Mouse (Mus musculus) MEL (cell line): ENCODE measurements around the gene Sv2b. TPM values are rescaled to one million over a fixed set of nuclear protein-coding genes. Genes with fewer than 3 reads are reported as not detected.

Source experiments
- DNase-seq: peaks from one replicate; pipeline ENCODE4 v3.0.0; 2011; ENCODE audit warnings: low read depth, low spot score
- H3K27ac ChIP-seq: 2 replicates; pipeline ENCODE4 v1.5.1; 2012; ENCODE audit warnings: low read depth, mild to moderate bottlenecking, control low read depth, low read length, moderate library complexity; ENCODE audit not compliant: control insufficient read depth
- H3K27me3 ChIP-seq, 2 experiments: fragments of 150-350 bp in 1 of 2; sonication (generic) in 1 of 2; 2 replicates each; pipeline ENCODE4 v1.6.1; 2012; ENCODE audit warnings: low read length in 2 of 2, mild to moderate bottlenecking in 2 of 2, improper control_type of control experiment in 1 of 2, moderate library complexity in 1 of 2; ENCODE audit not compliant: insufficient read depth in 2 of 2, control insufficient read depth in 1 of 2
- H3K36me3 ChIP-seq, 2 experiments: 2 replicates each; pipeline ENCODE4 v1.6.1; 2012 to 2014; ENCODE audit warnings: low read length in 2 of 2, improper control_type of control experiment in 1 of 2, inconsistent platforms in 1 of 2, mild to moderate bottlenecking in 1 of 2; ENCODE audit not compliant: insufficient read depth in 2 of 2, control insufficient read depth in 1 of 2
- H3K4me1 ChIP-seq, 2 experiments: fragments of 150-350 bp in 1 of 2; sonication (generic) in 1 of 2; 2 replicates each; pipeline ENCODE4 v1.6.1; 2012; ENCODE audit warnings: low read length in 2 of 2, improper control_type of control experiment in 1 of 2, mild to moderate bottlenecking in 1 of 2; ENCODE audit not compliant: insufficient read depth in 2 of 2, control insufficient read depth in 1 of 2
- H3K4me3 ChIP-seq, 2 experiments: fragments of 150-350 bp in 1 of 2; sonication (generic) in 1 of 2; 2 replicates each; pipeline ENCODE4 v1.5.1; 2012; ENCODE audit warnings: low read depth in 2 of 2, low read length in 2 of 2, mild to moderate bottlenecking in 2 of 2, moderate library complexity in 2 of 2, control low read depth in 1 of 2, improper control_type of control experiment in 1 of 2; ENCODE audit not compliant: control insufficient read depth in 1 of 2, insufficient read depth in 1 of 2
- H3K79me2 ChIP-seq: 2 replicates; pipeline ENCODE4 v1.6.1; 2012; ENCODE audit warnings: mild to moderate bottlenecking, low read length, moderate library complexity; ENCODE audit not compliant: control insufficient read depth, poor library complexity, insufficient read depth
- H3K9ac ChIP-seq: 2 replicates; pipeline ENCODE4 v1.6.1; 2012; ENCODE audit warnings: low read depth, mild to moderate bottlenecking, control low read depth, low read length, moderate library complexity; ENCODE audit not compliant: control insufficient read depth, poor library complexity, severe bottlenecking
- H3K9me3 ChIP-seq: fragments of 150-350 bp; sonication (generic); replicated peaks from 2 replicates; pipeline ENCODE4 v1.6.1; 2012; ENCODE audit warnings: mild to moderate bottlenecking, low read length, improper control_type of control experiment, moderate library complexity; ENCODE audit not compliant: insufficient read depth
- BHLHE40 ChIP-seq: IDR thresholded peaks from 2 replicates; pipeline ENCODE4 v1.6.1; 2012; ENCODE audit warnings: low read depth, mild to moderate bottlenecking, inconsistent platforms, low read length, improper control_type of control experiment, borderline replicate concordance
- CHD1 ChIP-seq: IDR thresholded peaks from 2 replicates; pipeline ENCODE4 v1.6.1; 2012; ENCODE audit warnings: low read depth, mild to moderate bottlenecking, inconsistent platforms, low read length, improper control_type of control experiment
- CHD2 ChIP-seq: IDR thresholded peaks from 2 replicates; pipeline ENCODE4 v1.6.1; 2011; ENCODE audit warnings: low read length, improper control_type of control experiment
- CTCF ChIP-seq, 3 experiments: IDR thresholded peaks in 2 of 3; conservative IDR thresholded peaks in 1 of 3; 2 replicates each; pipeline ENCODE4 v1.5.1; 2011 to 2012; ENCODE audit warnings: low read length in 3 of 3, low read depth in 2 of 3, mild to moderate bottlenecking in 2 of 3, improper control_type of control experiment in 1 of 3, inconsistent platforms in 1 of 3, mixed read lengths in 1 of 3, moderate library complexity in 1 of 3; ENCODE audit not compliant: control insufficient read depth in 1 of 3, insufficient read depth in 1 of 3, poor library complexity in 1 of 3, severe bottlenecking in 1 of 3
- E2F4 ChIP-seq: IDR thresholded peaks from 2 replicates; pipeline ENCODE4 v1.6.1; 2011; ENCODE audit warnings: low read depth, low read length, improper control_type of control experiment, borderline replicate concordance
- ELF1 ChIP-seq: IDR thresholded peaks from 2 replicates; pipeline ENCODE4 v1.6.1; 2014; ENCODE audit warnings: low read depth, mild to moderate bottlenecking, inconsistent platforms, low read length, improper control_type of control experiment, moderate library complexity
- EP300 ChIP-seq, 2 experiments: IDR thresholded peaks; 2 replicates each; pipeline ENCODE4 v1.6.1; 2011; ENCODE audit warnings: improper control_type of control experiment in 2 of 2, low read length in 2 of 2, low read depth in 1 of 2, mild to moderate bottlenecking in 1 of 2
- ETS1 ChIP-seq: IDR thresholded peaks from 2 replicates; pipeline ENCODE4 v1.6.1; 2012; ENCODE audit warnings: low read depth, mild to moderate bottlenecking, inconsistent platforms, low read length, improper control_type of control experiment, moderate library complexity
- GABPA ChIP-seq: IDR thresholded peaks from 2 replicates; pipeline ENCODE4 v1.6.1; 2012; ENCODE audit warnings: low read depth, mild to moderate bottlenecking, inconsistent platforms, low read length, improper control_type of control experiment, moderate library complexity
- JUND ChIP-seq: IDR thresholded peaks from 2 replicates; pipeline ENCODE4 v1.6.1; 2011; ENCODE audit warnings: low read depth, mild to moderate bottlenecking, improper control_type of control experiment, low read length
- MAFK ChIP-seq: IDR thresholded peaks from 2 replicates; pipeline ENCODE4 v1.6.1; 2011; ENCODE audit warnings: low read depth, mild to moderate bottlenecking, low read length, improper control_type of control experiment, borderline replicate concordance
- MAX ChIP-seq: IDR thresholded peaks from 2 replicates; pipeline ENCODE4 v1.6.1; 2011; ENCODE audit warnings: low read length, improper control_type of control experiment
- MAZ ChIP-seq: IDR thresholded peaks from 2 replicates; pipeline ENCODE4 v1.6.1; 2012; ENCODE audit warnings: low read depth, mild to moderate bottlenecking, inconsistent platforms, low read length, improper control_type of control experiment
- MEF2A ChIP-seq: IDR thresholded peaks from 2 replicates; pipeline ENCODE4 v1.6.1; 2014; ENCODE audit warnings: low read depth, mild to moderate bottlenecking, inconsistent platforms, low read length, improper control_type of control experiment; ENCODE audit not compliant: poor library complexity, insufficient replicate concordance, severe bottlenecking; ENCODE audit errors: extremely low read depth
- MXI1 ChIP-seq: IDR thresholded peaks from 2 replicates; pipeline ENCODE4 v1.6.1; 2011; ENCODE audit warnings: mild to moderate bottlenecking, low read depth, low read length, improper control_type of control experiment
- MYB ChIP-seq: IDR thresholded peaks from 2 replicates; pipeline ENCODE4 v1.6.1; 2011; ENCODE audit warnings: mild to moderate bottlenecking, low read depth, low read length, improper control_type of control experiment
- MYC ChIP-seq: IDR thresholded peaks from 2 replicates; pipeline ENCODE4 v1.6.1; 2011; ENCODE audit warnings: low read depth, mild to moderate bottlenecking, low read length, improper control_type of control experiment, moderate library complexity
- NELFE ChIP-seq: IDR thresholded peaks from 2 replicates; pipeline ENCODE4 v1.6.1; 2011; ENCODE audit warnings: low read depth, low read length, improper control_type of control experiment
- NRF1 ChIP-seq: IDR thresholded peaks from 2 replicates; pipeline ENCODE4 v1.6.1; 2014; ENCODE audit warnings: low read depth, mild to moderate bottlenecking, inconsistent platforms, low read length, improper control_type of control experiment, moderate library complexity; ENCODE audit not compliant: poor library complexity, insufficient read depth, severe bottlenecking
- POLR2A ChIP-seq, 2 experiments: IDR thresholded peaks; 2 replicates each; pipeline ENCODE4 v1.6.1; 2011 to 2012; ENCODE audit warnings: low read length in 2 of 2, mild to moderate bottlenecking in 2 of 2, control low read depth in 1 of 2, improper control_type of control experiment in 1 of 2, low read depth in 1 of 2, moderate library complexity in 1 of 2; ENCODE audit not compliant: control insufficient read depth in 1 of 2, insufficient read depth in 1 of 2, poor library complexity in 1 of 2
- POLR2AphosphoS2 ChIP-seq: IDR thresholded peaks from 2 replicates; pipeline ENCODE4 v1.6.1; 2011; ENCODE audit warnings: low read length, improper control_type of control experiment
- POLR2AphosphoS5 ChIP-seq: IDR thresholded peaks from 2 replicates; pipeline ENCODE4 v1.6.1; 2012; ENCODE audit warnings: low read depth, borderline replicate concordance, mild to moderate bottlenecking, inconsistent platforms, low read length, moderate library complexity, mixed read lengths
- RAD21 ChIP-seq: IDR thresholded peaks from 2 replicates; pipeline ENCODE4 v1.6.1; 2011; ENCODE audit warnings: mild to moderate bottlenecking, low read depth, low read length, improper control_type of control experiment
- SIN3A ChIP-seq: IDR thresholded peaks from 2 replicates; pipeline ENCODE4 v1.6.1; 2012; ENCODE audit warnings: low read length, improper control_type of control experiment, inconsistent platforms
- SMC3 ChIP-seq: IDR thresholded peaks from 2 replicates; pipeline ENCODE4 v1.6.1; 2011; ENCODE audit warnings: low read depth, low read length, improper control_type of control experiment
- TBP ChIP-seq: IDR thresholded peaks from 2 replicates; pipeline ENCODE4 v1.8.0; 2011; ENCODE audit warnings: low read depth, low read length, improper control_type of control experiment
- UBTF ChIP-seq: IDR thresholded peaks from 2 replicates; pipeline ENCODE4 v1.6.1; 2012; ENCODE audit warnings: low read depth, mild to moderate bottlenecking, inconsistent platforms, low read length, improper control_type of control experiment, moderate library complexity, borderline replicate concordance; ENCODE audit not compliant: insufficient read depth
- USF1 ChIP-seq: IDR thresholded peaks from 2 replicates; pipeline ENCODE4 v1.6.1; 2014; ENCODE audit warnings: low read depth, mild to moderate bottlenecking, inconsistent platforms, low read length, improper control_type of control experiment, moderate library complexity
- USF2 ChIP-seq, 2 experiments: IDR thresholded peaks; 2 replicates each; pipeline ENCODE4 v1.6.1; 2011 to 2012; ENCODE audit warnings: improper control_type of control experiment in 2 of 2, low read length in 2 of 2, borderline replicate concordance in 1 of 2, inconsistent platforms in 1 of 2, low read depth in 1 of 2, mild to moderate bottlenecking in 1 of 2; ENCODE audit not compliant: insufficient read depth in 1 of 2
- ZC3H11A ChIP-seq: IDR thresholded peaks from 2 replicates; pipeline ENCODE4 v1.6.1; 2012; ENCODE audit warnings: low read depth, mild to moderate bottlenecking, inconsistent platforms, low read length, improper control_type of control experiment
- ZKSCAN1 ChIP-seq: IDR thresholded peaks from 2 replicates; pipeline ENCODE4 v1.6.1; 2012; ENCODE audit warnings: low read depth, mild to moderate bottlenecking, inconsistent platforms, low read length, improper control_type of control experiment, moderate library complexity
- ZMIZ1 ChIP-seq: IDR thresholded peaks from 2 replicates; pipeline ENCODE4 v1.6.1; 2012; ENCODE audit warnings: low read depth, mild to moderate bottlenecking, inconsistent platforms, low read length, improper control_type of control experiment, moderate library complexity
- ZNF384 ChIP-seq: IDR thresholded peaks from 2 replicates; pipeline ENCODE4 v1.6.1; 2012; ENCODE audit warnings: low read depth, mild to moderate bottlenecking, inconsistent platforms, low read length, improper control_type of control experiment
- polyA plus RNA-seq, 2 experiments: library from polyadenylated mRNA; stranded (reverse) in 1 of 2; unstranded in 1 of 2; fragments of >175 nt in 1 of 2; fragments of >200 nt in 1 of 2; gene quantifications; 2 replicates each; pipeline versions ENCODE4 v1.2.1 to v1.2.4; 2012; ENCODE audit warnings: low replicate concordance in 2 of 2, low read depth in 1 of 2; ENCODE audit not compliant: insufficient read length in 2 of 2, insufficient read depth in 1 of 2, missing spikeins in 1 of 2
- total RNA-seq: library from RNA; depleted of rRNA; stranded (reverse); fragments of 300-350 nt; gene quantifications from 2 replicates; pipeline ENCODE4 v1.2.3, GENCODE M21; 2012

Gene Sv2b
- total and polyA plus RNA-seq, 3 experiments: not detected

- TF ChIP-seq MAX (no peak), CHD2 (peak; percentile 34; the same call in 1 of the 2 replicates), UBTF (no peak)
Observed at GRCm38 (mm10) chr7:75118022-75118673, 190.9 kb downstream of the Sv2b start (continued).

- H3K9me3 ChIP-seq: no peaks in the 10 kb centered on the region
- no peak overlapping the region for H3K4me3 ChIP-seq
- TF ChIP-seq USF1 (no peak), POLR2AphosphoS5 (no peak), EP300 (IDR thresholded peaks at IDR 0.05; ENCODE audit: low read depth in 1 of 2, low read length in 2 of 2) (no peak), E2F4 (no peak), TBP (no peak), SMC3 (peak; percentile 86), SIN3A (no peak), POLR2A (IDR thresholded peaks at IDR 0.05; ENCODE audit: control insufficient read depth in 1 of 2, insufficient read depth in 1 of 2, low read depth in 1 of 2, low read length in 2 of 2, poor library complexity in 1 of 2) (no peak), MAZ (no peak), POLR2AphosphoS2 (no peak), ZC3H11A (peak; percentile 71), JUND (no peak), MAFK (no peak), GABPA (no peak), MYB (no peak), BHLHE40 (no peak), RAD21 (peak; percentile 91), MYC (0 out of 2 replicates have a peak, but pooled peaks have one; percentile 44), ELF1 (no peak), NELFE (no peak), CHD1 (no peak), NRF1 (no peak), MXI1 (no peak), ETS1 (no peak), ZMIZ1 (no peak), MAX (no peak), ZNF384 (no peak), CTCF (IDR thresholded peaks at IDR 0.05 in 2 of 3, conservative IDR thresholded peaks at IDR 0.05 in 1 of 3; ENCODE audit: control insufficient read depth in 1 of 3, insufficient read depth in 1 of 3, low read depth in 2 of 3, low read length in 3 of 3, poor library complexity in 1 of 3, severe bottlenecking in 1 of 3) (peak; percentile 45 to 82 (median 63)), ZKSCAN1 (no peak), USF2 (IDR thresholded peaks at IDR 0.05; ENCODE audit: borderline replicate concordance in 1 of 2, insufficient read depth in 1 of 2, low read depth in 1 of 2, low read length in 2 of 2) (no peak), UBTF (no peak), MEF2A (no peak)
- TF ChIP-seq, all 39 proteins: peak for 5
- no peaks in the 10 kb centered on the region for H3K4me1 ChIP-seq
- H3K9ac ChIP-seq: no peak overlapping the region
- no peaks in the 10 kb centered on the region for H3K79me2 ChIP-seq
- H3K27me3 ChIP-seq: peaks cover 5 to 6% of the 10 kb centered on the region in 2 experiments
- H3K36me3 ChIP-seq: no peaks in the 10 kb centered on the region
- H3K27ac ChIP-seq: no peak overlapping the region
- peak; percentile 71 for DNase-seq
Observed at GRCm38 (mm10) chr7:75110689-75111088, 198.4 kb downstream of the Sv2b start.
